Mouse (Mus musculus) left cerebral cortex, adult 18-20 months (tissue): ENCODE measurements around the gene Mad2l1bp. TPM values are rescaled to one million over a fixed set of nuclear protein-coding genes. Genes with fewer than 3 reads are reported as not detected.

Source experiments
- DNase-seq, 2 experiments: peaks; one replicate each; pipeline ENCODE4 v3.0.0; 2021 to 2022; ENCODE audit warnings: low spot score in 2 of 2, mixed read lengths in 1 of 2
- long read RNA-seq, 2 experiments: library from polyadenylated mRNA; stranded (forward); transcript quantifications; one replicate each; pipeline ENCODE4 v2.0.0; 2021
- total RNA-seq, 2 experiments: library from RNA; stranded (reverse); gene quantifications; 2 replicates each; pipeline ENCODE4 v1.2.3; 2021

Mad2l1bp gene
- total RNA-seq, result 10 to 100 TPM; 13.5 to 14.3 TPM
- long read RNA-seq, experiment 1, transcript Mad2l1bp-201 (3 exons, 1,272 nt), result major isoform, 16 of 17 reads
- long read RNA-seq, experiment 1, partial matches to known transcripts, result 0 of 17 reads
- long read RNA-seq, experiment 1, other reads (novel, unspliced or antisense), result 1 of 17 reads
- long read RNA-seq, experiment 2, transcript Mad2l1bp-201 (3 exons, 1,272 nt), result major isoform, 14 of 14 reads
- long read RNA-seq, experiment 2, partial matches to known transcripts, result 0 of 14 reads
- long read RNA-seq, experiment 2, other reads (novel, unspliced or antisense), result 0 of 14 reads

GRCm38 (mm10) chr17:46152847-46153782 is at the start of gene Mad2l1bp:
Gene Mad2l1bp (minus strand): TSS chr17:46153553.
- DNase-seq, result peak; percentile 88 to 89

DNA sequence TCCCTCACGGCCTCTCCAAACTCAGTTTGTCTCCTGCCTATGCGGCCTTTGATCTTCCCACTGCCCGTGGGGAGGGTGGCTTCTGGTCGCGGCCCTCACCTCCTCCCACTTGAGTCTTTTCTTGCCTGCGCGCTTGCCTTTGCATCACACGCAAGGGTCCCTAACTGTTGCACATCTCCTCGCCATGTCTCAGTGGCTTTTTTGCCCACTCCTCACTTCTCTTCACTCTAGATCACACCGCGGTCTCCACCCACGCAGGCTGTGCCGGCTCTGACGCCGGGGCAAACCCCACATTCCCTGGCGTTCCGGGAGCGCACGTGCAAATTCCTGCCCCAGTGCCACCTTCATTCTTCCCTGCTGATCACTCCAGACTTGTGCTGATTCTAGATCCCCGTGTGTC is 49.7 kb upstream of the Mad2l1bp start:
- peak; percentile 25 to 27 for DNase-seq

DNA sequence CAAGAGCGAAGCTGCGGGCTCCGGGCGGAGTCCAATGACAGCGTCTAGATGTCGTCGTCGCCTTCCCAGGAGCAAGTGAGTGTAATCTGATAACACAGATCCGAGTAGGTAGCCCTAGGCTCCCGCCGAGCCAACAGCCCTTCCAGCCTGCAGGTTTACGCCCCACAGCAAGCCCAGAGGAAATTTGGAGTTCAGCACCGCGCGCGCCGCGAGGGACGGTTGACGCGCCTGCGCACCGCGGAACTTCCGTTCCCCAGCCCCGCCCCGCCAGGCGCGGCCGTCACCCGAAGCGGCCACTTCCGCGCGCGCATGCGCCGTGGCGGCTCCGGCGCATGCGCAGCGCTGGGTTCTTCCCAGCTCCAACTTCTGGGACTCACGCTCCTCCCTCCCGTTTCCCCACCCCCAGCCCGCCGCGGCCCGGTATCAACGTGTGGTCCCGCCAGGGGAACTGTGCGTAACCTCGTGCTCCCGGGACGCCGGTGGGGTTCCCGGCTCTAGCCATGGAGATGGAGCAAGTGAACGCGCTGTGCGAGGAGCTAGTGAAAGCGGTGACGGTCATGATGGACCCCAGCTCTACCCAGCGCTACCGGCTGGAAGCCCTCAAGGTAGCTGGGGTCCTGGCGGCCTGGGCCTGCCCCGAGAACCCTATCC is 49.2 kb upstream of the Mad2l1bp start, which contains the start of the genes Polh and Xpo5:
Gene Polh, minus strand, starts transcription at position 225 of the 651 bp plus-strand sequence.
Gene Xpo5, plus strand, starts transcription at position 362 of the 651 bp plus-strand sequence.
- peak; percentile 83 to 94 for DNase-seq

GRCm38 (mm10) chr17:46201151-46201550 is 47.8 kb upstream of the Mad2l1bp start:
- DNase-seq, result no peak

- no peak for DNase-seq
These were observed 35.5 kb upstream of the Mad2l1bp start for GRCm38 (mm10) chr17:46188829-46189228.

GRCm38 (mm10) chr17:46182273-46182672 is 28.9 kb upstream of the Mad2l1bp start:
- no peak for DNase-seq

DNA sequence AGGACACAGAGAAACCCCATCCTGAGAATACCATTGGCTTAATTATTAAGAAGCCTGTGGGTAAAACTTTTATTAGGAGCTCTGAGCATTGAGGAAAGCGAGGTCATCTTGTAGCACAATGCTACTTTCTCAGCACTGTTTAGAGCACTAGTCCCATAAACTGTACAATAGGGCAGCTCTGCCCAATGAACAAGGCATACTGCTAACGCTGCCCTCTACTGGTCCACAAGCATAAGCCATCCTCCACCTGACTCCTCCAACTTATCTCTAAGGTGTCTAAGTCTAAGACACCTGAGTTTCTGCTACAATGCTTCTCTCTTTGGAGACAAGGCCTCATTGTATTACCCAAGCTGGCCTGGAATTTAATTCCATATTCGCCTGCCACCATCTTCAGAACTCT is 17.2 kb upstream of the Mad2l1bp start:
- DNase-seq, result no peak

GRCm38 (mm10) chr17:46168768-46169167 is 15.4 kb upstream of the Mad2l1bp start:
- no peak for DNase-seq

GRCm38 (mm10) chr17:46168318-46168717 is 15.0 kb upstream of the Mad2l1bp start:
- DNase-seq, result no peak

DNA sequence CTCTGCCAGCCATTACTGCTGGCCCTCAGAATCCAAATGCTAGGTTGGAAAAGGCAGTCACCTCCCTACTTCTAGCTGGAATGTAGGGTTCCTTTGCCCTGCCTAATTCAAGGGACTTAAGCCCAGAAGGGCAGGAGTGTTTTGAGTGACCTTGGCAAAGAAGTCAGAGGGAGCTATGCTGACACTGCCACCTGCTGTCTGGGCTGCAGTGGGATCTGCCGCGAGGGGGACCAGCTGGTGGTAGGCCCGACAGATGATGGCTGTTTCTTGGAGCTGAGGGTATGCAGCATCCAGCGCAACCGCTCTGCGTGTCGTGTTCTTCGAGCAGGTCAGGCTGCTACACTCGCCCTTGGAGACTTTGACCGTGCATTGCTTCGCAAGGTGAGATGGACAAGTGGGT is 13.7 kb upstream of the Mad2l1bp start:
- no peak for DNase-seq

- DNase-seq, result no peak
These were observed 12.9 kb upstream of the Mad2l1bp start for GRCm38 (mm10) chr17:46166270-46166669.

GRCm38 (mm10) chr17:46165460-46165859 is 12.1 kb upstream of the Mad2l1bp start:
- no peak for DNase-seq

- DNase-seq, result no peak
These were observed 11.4 kb upstream of the Mad2l1bp start for GRCm38 (mm10) chr17:46164791-46165190.

- DNase-seq, result no peak
These were observed 10.9 kb upstream of the Mad2l1bp start for GRCm38 (mm10) chr17:46164301-46164700.

DNA sequence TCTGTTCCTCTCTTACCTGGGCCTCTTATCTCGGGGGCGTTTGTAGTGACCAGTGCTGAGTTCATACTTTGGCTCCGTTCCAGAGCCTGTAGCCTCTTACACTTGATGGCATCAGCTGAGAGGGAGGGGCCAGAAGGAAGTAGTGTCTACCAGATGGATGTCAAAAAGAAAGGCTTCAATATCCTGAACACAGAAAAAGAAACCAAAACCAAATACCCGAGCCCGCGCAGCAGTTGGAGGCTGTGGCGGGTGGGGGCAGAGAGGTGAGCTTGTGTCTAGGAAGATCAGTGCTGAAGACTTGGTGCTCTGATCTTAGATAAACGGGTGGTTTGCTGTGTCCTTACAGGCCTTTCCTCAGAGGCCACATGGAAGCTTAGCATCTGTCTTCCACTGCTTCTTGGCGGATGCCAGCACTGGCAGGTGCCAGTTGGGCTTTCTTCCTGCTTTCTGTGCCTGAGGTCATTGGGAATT is 9.6 kb upstream of the Mad2l1bp start:
- no peak for DNase-seq

- DNase-seq, result no peak
These were observed 9.2 kb upstream of the Mad2l1bp start for GRCm38 (mm10) chr17:46162551-46162950.

DNA sequence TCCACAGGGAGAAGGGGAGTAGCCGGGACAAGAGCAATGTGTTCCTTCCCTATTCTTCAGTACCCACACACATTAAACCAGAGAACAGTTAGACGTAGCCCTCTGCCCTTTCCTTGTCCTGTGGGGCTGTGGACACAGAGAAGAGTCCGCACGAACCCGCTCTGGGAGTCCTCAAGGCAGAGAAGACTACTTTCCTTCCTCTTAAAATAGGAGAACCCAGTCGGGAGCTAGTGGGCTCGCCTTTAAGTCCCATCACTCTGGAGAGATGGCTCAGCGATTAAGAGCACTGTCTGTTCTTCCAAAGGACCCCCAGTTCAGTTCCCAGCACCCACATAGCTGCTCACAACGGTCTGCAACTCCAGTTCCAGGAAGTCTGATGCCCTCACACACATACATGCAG is 8.4 kb upstream of the Mad2l1bp start:
- no peak for DNase-seq

DNA sequence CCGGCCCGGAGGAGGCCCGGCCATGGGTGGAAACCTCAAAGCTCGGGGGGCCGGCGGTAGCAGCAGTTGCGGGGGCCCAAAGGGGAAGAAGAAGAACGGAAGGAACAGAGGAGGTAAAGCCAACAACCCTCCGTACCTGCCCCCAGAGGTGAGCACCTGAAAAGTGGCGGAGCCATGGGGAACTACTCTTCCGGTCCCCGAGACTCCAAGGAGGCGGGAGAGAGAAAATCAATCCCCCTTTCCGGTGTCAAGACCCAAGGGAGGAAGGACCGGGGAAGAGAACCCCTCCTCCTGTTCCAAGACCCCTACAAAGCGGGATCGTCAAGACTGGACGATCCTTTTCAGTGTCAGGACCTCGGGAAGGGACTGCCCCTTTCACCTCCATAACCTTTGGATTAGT is 7.8 kb upstream of the Mad2l1bp start:
- DNase-seq, result peak in 1 of 2 experiments; percentile 14

GRCm38 (mm10) chr17:46160686-46161085 is 7.3 kb upstream of the Mad2l1bp start, which contains the start of gene Gtpbp2:
Gene Gtpbp2 (plus strand): TSS chr17:46161032.
- peak; percentile 93 to 96 for DNase-seq

DNA sequence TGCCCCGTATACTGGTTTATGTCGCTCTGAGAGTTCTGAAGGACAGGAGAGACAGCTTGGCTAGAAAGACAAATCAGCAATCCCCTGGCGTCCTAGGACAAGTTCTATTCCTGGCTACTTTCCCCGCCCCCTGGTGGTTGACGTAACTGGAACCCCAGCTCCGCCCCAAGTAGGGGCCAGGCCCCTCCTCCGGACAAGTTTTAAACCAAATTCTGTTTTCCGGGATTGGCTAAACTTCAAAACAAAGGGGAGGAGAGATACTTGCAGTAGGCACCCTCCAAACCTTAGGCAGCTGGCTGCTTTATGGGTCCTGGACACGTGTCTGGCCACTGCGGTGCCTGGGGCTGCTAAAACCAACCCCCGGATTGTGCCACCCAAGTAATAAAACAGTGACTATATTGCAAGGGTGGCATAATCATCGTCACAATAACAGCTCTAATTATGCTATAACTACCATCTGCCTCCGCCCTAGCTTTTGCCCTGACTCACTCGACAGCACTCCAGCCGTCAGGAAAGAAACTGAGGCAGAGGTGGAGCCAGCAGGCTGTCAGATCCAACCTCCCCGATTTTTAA is 6.8 kb upstream of the Mad2l1bp start:
- DNase-seq, result peak; percentile 79 to 83

DNA sequence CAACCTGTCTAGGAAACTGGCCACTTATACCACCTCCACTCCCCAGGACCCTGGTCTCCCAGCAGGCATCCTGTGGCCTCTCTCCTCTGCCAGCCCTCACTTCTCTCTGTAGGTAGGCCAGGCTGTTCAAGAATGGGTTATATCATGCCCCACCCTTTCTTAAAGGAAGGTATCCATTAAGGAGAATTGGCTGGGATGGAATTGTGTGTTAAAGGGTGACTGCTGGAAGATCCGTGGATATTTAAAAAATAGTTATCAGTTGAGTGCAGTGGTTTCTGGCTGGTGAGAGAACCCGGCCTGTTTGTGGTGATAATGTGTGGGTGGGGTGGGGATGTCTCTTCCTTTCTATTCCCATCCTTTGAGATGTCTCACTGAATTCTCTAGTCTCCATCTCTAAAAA is 5.9 kb upstream of the Mad2l1bp start:
- no peak for DNase-seq
